Mouse (Mus musculus): ENCODE measurements at regions not wholly inside any gene's neighbourhood (a gene's known extent, or its start where the extent isn't known, plus 50 kb on each side); places are given as distances from the start of the nearest gene placed in this dataset.

GRCm38 (mm10) chrX:5873464-5873863 is 173.8 kb upstream of the Nudt11 start:
- Histone ChIP-seq H3K27me3 (no peaks in the 10 kb centered on the region), H3K4me3 (no peak overlapping the region), H3K36me3 (no peaks in the 10 kb centered on the region), H3K9ac (no peak overlapping the region), H3K27ac (replicated peaks) (no peak overlapping the region), H3K9me3 (no peaks in the 10 kb centered on the region), H3K4me1 (replicated peaks) (no peaks in the 10 kb centered on the region), H3K4me2 (no peak overlapping the region)
- no peak for ATAC-seq (ENCODE audit: low FRiP score, low read depth)

- Histone ChIP-seq H3K9ac (no peak overlapping the region), H3K4me1 (replicated peaks) (no peaks in the 10 kb centered on the region), H3K36me3 (no peaks in the 10 kb centered on the region), H3K27ac (replicated peaks) (no peak overlapping the region), H3K4me2 (no peak overlapping the region), H3K9me3 (no peaks in the 10 kb centered on the region), H3K4me3 (no peak overlapping the region), H3K27me3 (no peaks in the 10 kb centered on the region)
- 0 out of 2 replicates have a peak, but pooled peaks have one; percentile 42 for ATAC-seq (ENCODE audit: low FRiP score, low read depth)
- 40% methylated on average over 1 of the region's 1 CpGs for WGBS
Measured at GRCm38 (mm10) chrX:5917203-5917602, 130.1 kb upstream of the Nudt11 start.

GRCm38 (mm10) chrX:5933517-5933916 is 113.7 kb upstream of the Nudt11 start:
- Histone ChIP-seq H3K9ac (no peak overlapping the region), H3K9me3 (no peaks in the 10 kb centered on the region), H3K4me3 (no peak overlapping the region), H3K4me1 (replicated peaks) (no peaks in the 10 kb centered on the region), H3K36me3 (no peaks in the 10 kb centered on the region), H3K27me3 (no peaks in the 10 kb centered on the region), H3K27ac (replicated peaks) (no peak overlapping the region), H3K4me2 (no peak overlapping the region)
- WGBS, result 50% methylated on average over 2 of the region's 2 CpGs
- 0 out of 2 replicates have a peak, but pooled peaks have one; percentile 23 for ATAC-seq (ENCODE audit: low FRiP score, low read depth)

- Histone ChIP-seq H3K9me3 (no peaks in the 10 kb centered on the region), H3K27ac (replicated peaks) (no peak overlapping the region), H3K9ac (no peak overlapping the region), H3K27me3 (no peaks in the 10 kb centered on the region), H3K4me3 (no peak overlapping the region), H3K4me2 (no peak overlapping the region), H3K4me1 (replicated peaks) (no peaks in the 10 kb centered on the region), H3K36me3 (no peaks in the 10 kb centered on the region)
- WGBS, result 78% methylated on average over 6 of the region's 6 CpGs
- ATAC-seq (ENCODE audit: low FRiP score, low read depth), result no peak
Measured at GRCm38 (mm10) chrX:5941956-5942355, 105.3 kb upstream of the Nudt11 start.

Data from hindbrain, embryonic 15.5 days (tissue).